Mouse (Mus musculus) heart, embryonic 10.5 days (tissue): ENCODE results near the gene Arhgap8. TPM values are rescaled to one million over a fixed set of nuclear protein-coding genes. Genes with fewer than 3 reads are reported as not detected.

ENCODE experiments used
- DNase-seq: peaks from one replicate; pipeline ENCODE4 v3.0.0-alpha.2; 2017; ENCODE audit warnings: low spot score
- H3K27ac ChIP-seq: fragments of 300-500 bp; sonication (generic); 2 replicates; pipeline ENCODE4 v1.5.1; 2016; ENCODE audit warnings: mild to moderate bottlenecking
- H3K27me3 ChIP-seq: fragments of 300-500 bp; sonication (generic); 2 replicates; pipeline ENCODE4 v1.6.1; 2016; ENCODE audit warnings: mild to moderate bottlenecking; ENCODE audit not compliant: poor library complexity, insufficient read depth, severe bottlenecking
- H3K36me3 ChIP-seq: fragments of 300-500 bp; sonication (generic); 2 replicates; pipeline ENCODE4 v1.6.1; 2016; ENCODE audit warnings: mild to moderate bottlenecking, moderate library complexity
- H3K4me1 ChIP-seq: fragments of 300-500 bp; sonication (generic); 2 replicates; pipeline ENCODE4 v1.6.1; 2016; ENCODE audit warnings: mild to moderate bottlenecking
- H3K4me3 ChIP-seq: fragments of 300-500 bp; sonication (generic); 2 replicates; pipeline ENCODE4 v1.5.1; 2016; ENCODE audit warnings: mild to moderate bottlenecking, moderate library complexity
- H3K9me3 ChIP-seq: fragments of 300-500 bp; sonication (generic); 2 replicates; pipeline ENCODE4 v1.6.1; 2016; ENCODE audit warnings: mild to moderate bottlenecking, moderate library complexity
- WGBS: fragments of 180-500 bp; shearing (Covaris S2); methylation state at CpG from one replicate; pipeline ENCODE4 v1.1.7; 2016; 5-methylcytosine and 5-hydroxymethylcytosine counted together
- polyA plus RNA-seq: library from polyadenylated mRNA; unstranded; fragments of >200 nt; fragmentation: Nextera tagmentation; extraction: Ambion mirVana; gene quantifications from 2 replicates; pipeline ENCODE4 v1.2.1, GENCODE M21; 2016

The Arhgap8 gene
- polyA plus RNA-seq, 1 experiment from 2014 or later: 6.5 TPM

DNA sequence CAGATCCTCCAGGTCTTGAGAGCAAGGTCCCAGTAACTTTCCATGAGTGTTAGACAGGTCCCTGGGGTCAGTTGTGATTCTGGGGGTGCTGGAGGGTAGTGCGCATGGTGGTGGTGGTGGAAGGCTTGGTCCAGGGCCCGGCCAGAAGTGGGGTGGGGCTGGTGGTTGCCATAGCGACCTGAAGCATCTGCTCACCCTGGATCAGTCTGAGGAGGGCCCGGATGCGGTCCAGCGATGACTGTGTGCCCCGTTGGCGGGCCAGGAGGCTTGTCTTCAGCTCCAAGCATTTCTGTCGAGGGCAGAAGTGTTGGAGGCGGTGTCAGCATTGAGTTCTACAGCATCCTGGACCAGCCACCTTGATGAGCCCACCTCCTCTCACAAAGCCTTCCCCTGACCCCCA is 67.3 kb downstream of the Arhgap8 start:
- 86% methylated on average over 10 of the region's 10 CpGs for WGBS
- Histone ChIP-seq H3K27ac (no peak overlapping the region), H3K9me3 (no peaks in the 10 kb centered on the region), H3K4me3 (no peak overlapping the region), H3K4me1 (no peaks in the 10 kb centered on the region), H3K36me3 (peaks cover 2% of the 10 kb centered on the region; the same call in 1 of the 2 replicates), H3K27me3 (no peaks in the 10 kb centered on the region)
- DNase-seq: no peak

DNA sequence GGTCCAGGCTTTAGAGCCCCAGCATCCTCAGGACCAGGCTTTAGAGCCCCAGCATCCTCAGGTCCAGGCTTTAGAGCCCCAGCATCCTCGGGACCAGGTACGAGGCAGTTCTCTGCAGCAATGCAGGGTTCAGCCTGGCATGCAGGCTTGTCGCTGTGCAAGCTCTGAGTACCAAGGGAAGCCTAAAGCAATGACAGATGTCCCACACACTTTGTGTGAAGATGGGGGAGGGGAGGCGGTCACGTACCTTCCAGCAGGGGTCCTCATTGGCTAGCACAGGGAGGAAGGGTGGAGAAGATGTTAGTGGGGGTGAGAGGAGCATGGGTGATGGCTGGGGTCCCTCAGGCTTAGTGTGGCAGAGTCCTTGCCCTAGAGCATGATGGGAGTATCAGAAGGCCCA is 73.8 kb downstream of the Arhgap8 start:
- 74% methylated on average over 5 of the region's 5 CpGs for WGBS

DNA sequence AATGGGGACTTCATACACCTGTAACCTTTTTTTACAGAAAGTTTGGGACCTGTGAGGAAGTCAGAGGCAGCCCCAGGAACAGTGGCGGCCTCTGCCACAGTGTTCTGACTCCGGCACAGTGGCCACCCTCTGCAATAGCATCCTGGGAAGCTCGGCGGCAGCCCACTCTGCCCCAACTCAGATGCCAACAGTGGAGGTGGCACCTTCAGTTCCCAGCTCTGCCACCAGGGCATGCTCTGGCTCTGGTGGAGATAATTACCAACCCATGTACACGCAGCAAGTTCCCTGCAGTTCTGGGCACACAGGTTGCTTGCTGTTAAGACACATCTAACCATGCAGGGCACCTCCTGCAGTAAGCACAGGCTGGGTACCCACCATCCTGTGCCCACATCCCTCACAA is 80.3 kb downstream of the Arhgap8 start:
- Histone ChIP-seq H3K27ac (no peak overlapping the region), H3K4me1 (no peaks in the 10 kb centered on the region), H3K27me3 (no peaks in the 10 kb centered on the region), H3K4me3 (no peak overlapping the region), H3K36me3 (peaks cover 18% of the 10 kb centered on the region), H3K9me3 (no peaks in the 10 kb centered on the region)
- whole genome bisulfite sequencing: 86% methylated on average over 5 of the region's 5 CpGs
- DNase-seq: no peak

More for the DNA sequence above, 73.8 kb downstream of the Arhgap8 start:
- no peaks in the 10 kb centered on the region for H3K27me3 ChIP-seq
- no peaks in the 10 kb centered on the region for H3K4me1 ChIP-seq
- H3K36me3 ChIP-seq: peaks cover 9% of the 10 kb centered on the region
- H3K9me3 ChIP-seq: no peaks in the 10 kb centered on the region
- no peak for DNase-seq
- no peak overlapping the region for H3K4me3 ChIP-seq
- H3K27ac ChIP-seq: no peak overlapping the region

DNA sequence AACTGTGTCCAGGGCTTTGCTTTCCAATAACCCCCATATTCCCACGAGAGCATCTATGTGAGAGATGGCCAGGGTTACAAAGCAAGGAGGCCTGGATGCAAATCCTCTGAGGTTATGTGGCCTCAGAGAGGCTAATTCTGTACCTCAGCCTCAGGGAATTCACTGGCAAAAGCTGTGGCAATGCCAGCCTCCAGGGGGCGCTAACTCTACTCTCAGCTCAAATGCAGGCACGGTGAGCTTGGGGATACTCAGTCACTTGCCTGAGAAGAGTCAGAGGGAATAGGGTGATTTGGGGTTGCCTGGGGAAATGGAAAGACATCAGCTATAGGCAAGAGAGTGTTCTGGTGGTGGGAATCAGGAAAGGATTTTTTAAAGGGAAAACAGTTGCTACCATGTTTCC is 83.8 kb downstream of the Arhgap8 start:
- no peak for DNase-seq
- Histone ChIP-seq H3K36me3 (peaks cover 9% of the 10 kb centered on the region), H3K27ac (no peak overlapping the region), H3K9me3 (no peaks in the 10 kb centered on the region), H3K27me3 (no peaks in the 10 kb centered on the region), H3K4me3 (no peak overlapping the region), H3K4me1 (no peaks in the 10 kb centered on the region)
- 51% methylated on average over 3 of the region's 3 CpGs for WGBS

DNA sequence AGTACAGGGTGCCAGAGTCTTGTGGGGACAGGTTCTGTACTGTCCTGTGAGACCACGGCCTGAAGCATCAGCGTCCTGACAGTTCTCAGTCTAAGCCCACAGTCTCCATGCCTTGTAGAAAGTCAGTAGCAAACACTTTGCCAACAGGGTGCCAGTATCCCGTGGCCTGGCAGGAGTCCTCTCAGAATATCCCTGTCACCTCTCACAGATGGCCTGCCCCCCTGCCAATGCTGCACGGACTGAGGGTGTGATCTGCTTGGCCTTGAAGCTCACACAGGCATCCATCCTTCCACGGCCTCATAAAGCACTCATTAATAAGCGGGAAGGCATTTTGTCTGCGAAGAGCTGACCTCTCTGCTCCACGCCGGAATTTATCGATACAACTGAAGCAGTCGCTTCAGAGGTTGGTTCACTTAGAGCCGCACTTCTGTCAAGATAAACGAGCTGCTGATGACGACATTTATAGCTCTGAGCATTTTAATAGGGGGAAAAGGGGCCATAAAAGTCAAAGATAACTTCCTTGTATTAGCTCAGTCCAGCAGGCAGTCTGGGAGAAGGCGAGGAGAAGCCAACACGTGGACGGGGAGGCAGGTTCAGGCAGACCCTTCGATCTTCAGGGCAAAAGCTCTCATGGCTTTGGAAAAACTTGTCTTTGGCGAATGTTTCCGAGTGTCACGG is 89.6 kb downstream of the Arhgap8 start:
- 79% methylated on average over 21 of the region's 21 CpGs for WGBS
- H3K27me3 ChIP-seq: no peaks in the 10 kb centered on the region
- peaks cover 5% of the 10 kb centered on the region for H3K36me3 ChIP-seq
- DNase-seq: no peak
- H3K4me3 ChIP-seq: no peak overlapping the region
- H3K27ac ChIP-seq: no peak overlapping the region
- H3K4me1 ChIP-seq: peaks cover 6% of the 10 kb centered on the region; the same call in 1 of the 2 replicates
- no peaks in the 10 kb centered on the region for H3K9me3 ChIP-seq

DNA sequence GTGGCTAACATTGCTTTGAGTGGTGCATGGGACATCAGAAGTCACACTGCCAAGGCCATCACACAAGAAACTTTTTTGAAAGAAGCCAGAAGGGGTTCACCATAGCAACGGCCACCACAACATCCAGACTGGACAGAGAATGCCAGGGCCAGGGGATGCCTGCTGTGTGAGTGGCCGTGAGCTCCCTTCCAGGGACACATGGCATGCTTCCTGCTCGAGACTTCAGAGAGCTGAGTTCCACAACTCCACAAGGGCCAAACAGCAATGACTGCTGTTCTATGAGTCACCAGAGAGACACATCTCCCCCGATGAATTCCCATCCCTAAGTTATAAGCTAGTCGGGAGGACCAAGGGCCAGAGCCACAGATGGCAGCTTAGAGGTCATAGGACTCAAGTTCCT is 91.3 kb downstream of the Arhgap8 start:
- DNase-seq: no peak
- H3K27me3 ChIP-seq: no peaks in the 10 kb centered on the region
- 62% methylated on average over 5 of the region's 5 CpGs for WGBS

DNA sequence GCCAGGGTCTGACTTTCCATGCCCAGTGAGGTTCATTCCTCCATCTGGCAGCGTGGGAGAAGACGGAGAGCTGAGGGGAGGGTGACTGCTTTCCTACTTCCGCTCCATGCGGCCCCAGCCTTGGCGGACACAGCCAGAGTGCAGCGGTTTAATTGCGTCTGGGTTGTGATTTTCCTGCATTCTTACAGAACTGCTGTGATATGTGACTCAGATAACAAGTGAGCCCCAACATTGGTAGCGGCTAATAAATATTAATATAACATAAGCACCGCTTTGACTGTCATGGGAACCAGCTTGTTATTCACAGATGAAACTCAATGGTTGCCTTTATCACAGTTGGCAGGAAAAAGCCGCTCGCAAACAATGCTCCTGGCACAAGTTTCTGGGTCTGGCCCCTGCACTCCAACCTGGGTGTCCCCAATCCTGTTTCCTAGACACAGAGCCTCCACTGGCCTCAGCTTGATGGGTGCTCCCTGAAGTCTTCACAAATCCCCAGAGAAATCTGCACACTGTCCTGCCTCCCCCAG is 93.0 kb downstream of the Arhgap8 start:
- 89% methylated on average over 11 of the region's 11 CpGs for WGBS
- H3K9me3 ChIP-seq: no peaks in the 10 kb centered on the region

More for the DNA sequence above, 91.3 kb downstream of the Arhgap8 start:
- H3K4me3 ChIP-seq: no peak overlapping the region
- peaks cover 6% of the 10 kb centered on the region; the same call in 1 of the 2 replicates for H3K4me1 ChIP-seq
- no peaks in the 10 kb centered on the region for H3K9me3 ChIP-seq
- no peaks in the 10 kb centered on the region for H3K36me3 ChIP-seq
- no peak overlapping the region for H3K27ac ChIP-seq

DNA sequence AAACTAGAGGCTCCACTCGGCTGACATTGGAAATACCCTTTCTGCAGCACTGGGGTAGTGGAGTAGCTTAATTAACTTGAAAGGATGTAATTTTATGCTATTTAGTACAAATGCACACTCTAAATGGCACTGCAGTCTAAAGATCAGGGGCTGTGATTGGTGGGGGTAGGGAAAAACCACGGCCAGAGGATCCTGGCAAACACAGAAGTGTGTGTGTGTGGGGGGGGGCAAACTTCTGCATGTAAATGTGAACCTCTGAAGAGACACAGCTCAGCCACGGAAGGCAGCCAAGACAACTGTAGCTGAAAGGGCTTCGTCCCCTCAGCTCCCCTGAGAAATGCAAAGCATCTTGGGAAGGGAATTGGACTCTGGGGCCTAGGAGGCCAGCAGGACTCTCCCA is 95.3 kb downstream of the Arhgap8 start:
- WGBS: 58% methylated on average over 4 of the region's 4 CpGs
- Histone ChIP-seq H3K4me3 (no peak overlapping the region), H3K27ac (no peak overlapping the region)

More for the DNA sequence above, 93.0 kb downstream of the Arhgap8 start:
- Histone ChIP-seq H3K36me3 (no peaks in the 10 kb centered on the region), H3K27ac (no peak overlapping the region), H3K4me3 (no peak overlapping the region), H3K4me1 (peaks cover 6% of the 10 kb centered on the region; the same call in 1 of the 2 replicates), H3K27me3 (no peaks in the 10 kb centered on the region)
- DNase-seq: no peak

DNA sequence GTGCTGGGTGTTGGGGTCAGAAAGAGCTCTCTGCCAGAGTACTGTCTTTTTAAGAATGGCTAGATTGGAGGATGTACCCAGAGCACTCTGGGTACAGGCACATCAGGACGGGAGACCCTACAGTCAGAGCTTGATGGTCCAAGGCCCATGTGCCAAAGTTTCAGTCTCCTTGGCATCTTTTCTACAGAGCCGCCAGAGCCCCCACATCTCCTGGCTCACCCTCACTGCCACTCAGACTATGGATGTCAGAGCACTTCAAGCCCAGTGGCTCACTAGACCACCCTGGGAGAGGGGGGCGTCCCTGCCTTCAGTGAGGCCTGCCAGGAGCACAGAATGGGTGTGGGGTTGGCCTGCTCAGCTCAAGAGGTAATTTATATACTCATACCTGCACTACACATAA is 97.7 kb downstream of the Arhgap8 start:
- no peaks in the 10 kb centered on the region for H3K27me3 ChIP-seq
- H3K4me3 ChIP-seq: no peak overlapping the region
- no peaks in the 10 kb centered on the region; the same call in 1 of the 2 replicates for H3K4me1 ChIP-seq
- no peaks in the 10 kb centered on the region for H3K36me3 ChIP-seq
- DNase-seq: no peak
- 79% methylated on average over 3 of the region's 3 CpGs for WGBS
- H3K27ac ChIP-seq: no peak overlapping the region
- H3K9me3 ChIP-seq: no peaks in the 10 kb centered on the region

More for the DNA sequence above, 95.3 kb downstream of the Arhgap8 start:
- no peaks in the 10 kb centered on the region for H3K27me3 ChIP-seq
- H3K4me1 ChIP-seq: no peaks in the 10 kb centered on the region; the same call in 1 of the 2 replicates
- no peaks in the 10 kb centered on the region for H3K36me3 ChIP-seq
- DNase-seq: no peak
- no peaks in the 10 kb centered on the region for H3K9me3 ChIP-seq

DNA sequence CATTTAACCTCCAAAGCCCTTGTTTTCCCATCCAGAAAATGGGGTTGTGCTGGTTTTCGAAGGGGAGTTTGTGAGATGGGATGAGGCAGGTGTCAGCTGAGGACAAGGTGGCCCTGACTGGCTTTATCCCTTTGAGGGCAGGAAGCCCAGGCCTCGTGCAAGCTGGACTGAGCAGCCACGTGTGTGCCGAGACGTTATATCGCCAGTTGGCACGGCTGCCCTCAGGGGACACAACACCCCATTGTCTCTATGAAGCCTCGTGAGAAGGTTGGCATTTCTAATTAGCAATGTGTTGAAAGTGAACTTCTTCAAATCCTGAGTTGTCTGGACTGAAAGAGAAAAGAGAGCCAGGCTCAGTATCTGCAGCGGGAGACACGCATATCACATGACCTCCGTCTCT is 98.4 kb downstream of the Arhgap8 start:
- WGBS: 87% methylated on average over 11 of the region's 11 CpGs
- no peaks in the 10 kb centered on the region for H3K9me3 ChIP-seq
- no peak overlapping the region for H3K27ac ChIP-seq
- no peak for DNase-seq
- H3K36me3 ChIP-seq: no peaks in the 10 kb centered on the region
- no peaks in the 10 kb centered on the region for H3K4me1 ChIP-seq
- H3K4me3 ChIP-seq: no peak overlapping the region
- no peaks in the 10 kb centered on the region for H3K27me3 ChIP-seq

DNA sequence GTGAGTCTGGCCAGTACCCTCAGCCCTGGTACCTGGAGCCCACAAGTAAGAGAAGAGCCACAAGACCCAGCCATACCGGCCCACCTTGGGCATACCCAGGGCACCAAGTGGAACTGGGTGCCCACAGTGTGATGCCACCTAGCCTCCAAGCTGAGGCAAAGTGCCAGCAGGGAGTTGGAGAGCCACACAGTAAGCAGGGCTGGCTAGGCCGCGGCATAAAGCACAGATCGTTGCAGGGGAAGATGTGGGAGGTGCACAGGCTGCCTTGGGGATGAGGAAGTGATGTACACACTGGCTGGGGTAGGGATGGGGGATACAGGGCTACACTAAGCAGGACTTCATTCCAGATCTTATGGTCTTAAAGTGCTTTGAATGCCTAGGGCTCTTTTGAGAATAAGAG is 101.0 kb downstream of the Arhgap8 start:
- WGBS: 92% methylated on average over 4 of the region's 4 CpGs
- no peaks in the 10 kb centered on the region for H3K9me3 ChIP-seq
- H3K27me3 ChIP-seq: no peaks in the 10 kb centered on the region

More for the DNA sequence above, 101.0 kb downstream of the Arhgap8 start:
- DNase-seq: no peak
- Histone ChIP-seq H3K36me3 (no peaks in the 10 kb centered on the region), H3K4me3 (no peak overlapping the region), H3K4me1 (no peaks in the 10 kb centered on the region), H3K27ac (no peak overlapping the region)
